Mouse (Mus musculus): ENCODE measurements around the gene Kpna3.

- TF ChIP-seq CTCF (IDR thresholded peaks at IDR 0.05; ENCODE audit: control insufficient read depth, insufficient read depth, insufficient replicate concordance, low read depth, low read length) (no peak), POLR2A (IDR thresholded peaks at IDR 0.05; ENCODE audit: control insufficient read depth, low read depth, low read length) (no peak)
Measured at GRCm38 (mm10) chr14:61410020-61410419, 29.7 kb downstream of the Kpna3 start.
